Mouse (Mus musculus): ENCODE measurements at regions not wholly inside any gene's neighbourhood (a gene's known extent, or its start where the extent isn't known, plus 50 kb on each side); places are given as distances from the start of the nearest gene placed in this dataset.

DNA sequence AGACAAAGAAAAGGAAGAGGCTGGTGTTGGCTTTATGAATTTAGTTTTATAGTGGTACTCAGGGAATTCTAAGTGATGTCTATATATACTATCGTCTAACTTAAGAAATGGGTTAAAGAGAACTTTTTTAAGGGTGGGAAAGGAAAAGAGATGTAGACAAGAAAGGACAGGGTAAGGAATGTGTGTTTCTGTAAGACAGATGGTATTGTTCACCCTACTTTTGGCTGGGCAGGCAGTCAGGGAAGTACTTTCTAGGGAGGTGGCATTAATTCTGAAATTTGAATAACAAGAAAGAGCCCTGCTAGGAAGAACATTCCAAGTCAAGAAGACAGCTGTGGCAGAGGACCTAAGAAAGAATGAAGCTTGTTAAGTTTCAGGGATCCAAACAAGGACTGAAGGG is 263.0 kb downstream of the Pik3r1 start:
- no peak for DNase-seq

DNA sequence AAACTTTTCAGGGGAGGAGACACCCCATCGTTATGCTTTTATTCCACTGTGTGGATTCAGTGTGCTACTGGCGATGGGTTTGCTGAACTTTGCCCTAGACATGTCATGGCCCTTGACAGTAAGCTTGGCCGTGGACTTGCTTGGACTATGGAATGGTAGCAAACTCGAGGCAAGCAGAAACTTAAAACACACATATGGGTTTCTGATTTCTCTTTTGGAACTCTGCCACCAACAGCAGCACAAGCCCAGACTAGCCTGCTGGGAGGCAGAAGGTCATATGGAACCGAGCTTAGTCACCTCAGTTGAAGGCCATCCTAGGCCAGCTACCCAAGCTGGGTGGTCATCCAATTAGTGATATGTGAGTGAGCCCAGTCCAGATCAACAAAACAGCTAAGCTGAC is 263.8 kb downstream of the Pik3r1 start:
- no peak for DNase-seq

GRCm38 (mm10) chr13:101501845-101502284 is 266.2 kb downstream of the Pik3r1 start:
- DNase-seq = no peak

DNA sequence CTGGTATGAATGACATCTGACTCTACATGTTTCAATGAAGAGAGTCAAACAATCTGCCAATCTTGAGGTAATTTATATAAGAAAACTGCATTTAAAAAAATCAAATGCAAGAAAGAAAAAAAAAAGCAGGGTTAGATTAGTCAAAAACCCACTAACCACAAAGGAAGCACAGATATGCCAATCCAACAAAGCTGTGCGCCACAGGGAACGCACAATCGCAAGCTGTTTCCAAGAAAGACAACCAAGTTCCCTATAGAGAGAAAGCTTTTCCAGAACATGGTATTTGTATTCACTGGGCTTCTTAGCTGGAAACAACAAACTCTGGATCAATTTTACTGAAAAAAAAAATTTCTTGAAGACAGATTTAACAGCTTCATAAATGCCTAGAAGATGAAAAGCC is 267.0 kb downstream of the Pik3r1 start:
- DNase-seq = no peak

- DNase-seq = no peak
These were observed 276.2 kb downstream of the Pik3r1 start for GRCm38 (mm10) chr13:101491835-101492234.

- no peak for DNase-seq
These were observed 277.1 kb downstream of the Pik3r1 start for GRCm38 (mm10) chr13:101490961-101491360.

- no peak for DNase-seq
These were observed 280.4 kb downstream of the Pik3r1 start for GRCm38 (mm10) chr13:101487621-101488020.

GRCm38 (mm10) chr13:101485823-101486222 is 282.2 kb downstream of the Pik3r1 start:
- DNase-seq = no peak

DNA sequence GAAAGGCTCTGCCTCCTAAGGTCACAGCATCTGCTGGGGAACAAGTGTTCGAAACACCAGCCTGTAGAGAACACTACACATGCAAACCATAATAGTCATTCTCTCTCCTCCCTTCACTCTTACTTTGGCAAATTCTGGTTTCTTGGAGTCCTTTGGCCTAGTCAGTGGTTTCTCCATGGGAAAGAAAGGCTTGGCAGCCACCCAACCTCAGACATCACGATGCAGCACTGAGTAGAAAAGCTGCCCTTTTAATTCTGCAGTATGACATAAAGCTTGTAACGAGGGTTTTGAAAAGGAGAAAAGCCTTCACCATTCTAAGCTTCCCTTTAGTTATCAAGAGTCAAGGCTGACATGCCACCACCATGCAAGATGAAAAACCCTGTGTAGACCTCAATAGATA is 284.2 kb downstream of the Pik3r1 start:
- DNase-seq = no peak

DNA sequence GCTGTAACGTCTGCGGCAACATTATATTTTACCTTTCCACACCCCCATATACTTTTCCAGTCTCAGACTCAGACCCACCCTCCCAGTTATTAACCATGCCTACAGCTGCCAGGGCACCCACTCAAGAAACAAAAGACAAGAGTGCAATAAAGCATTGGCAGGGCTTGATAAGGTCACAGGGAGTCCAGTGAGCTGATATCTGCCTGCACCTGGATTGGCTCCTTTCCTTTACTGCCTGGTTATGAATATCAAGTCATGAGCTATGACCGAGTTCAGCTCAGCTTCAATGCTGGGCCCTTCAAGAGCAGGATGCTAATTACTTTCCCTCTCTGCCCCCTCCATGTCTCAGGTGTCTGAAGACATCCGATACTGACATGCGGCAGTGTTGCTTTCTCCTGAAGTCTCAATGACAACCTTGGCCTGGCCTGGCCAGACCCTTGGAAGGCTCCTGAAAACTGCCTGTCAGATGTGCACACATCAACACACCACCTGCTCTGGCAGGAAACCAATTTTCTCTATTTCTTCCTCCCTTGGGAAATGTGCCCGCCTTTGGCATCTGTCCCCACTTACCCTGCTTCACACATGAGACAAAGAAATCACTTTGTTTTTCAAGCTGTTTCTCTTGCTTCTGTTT is 286.3 kb downstream of the Pik3r1 start:
- DNase-seq = no peak

- DNase-seq = no peak
These were observed 288.7 kb downstream of the Pik3r1 start for GRCm38 (mm10) chr13:101479297-101479652.

DNA sequence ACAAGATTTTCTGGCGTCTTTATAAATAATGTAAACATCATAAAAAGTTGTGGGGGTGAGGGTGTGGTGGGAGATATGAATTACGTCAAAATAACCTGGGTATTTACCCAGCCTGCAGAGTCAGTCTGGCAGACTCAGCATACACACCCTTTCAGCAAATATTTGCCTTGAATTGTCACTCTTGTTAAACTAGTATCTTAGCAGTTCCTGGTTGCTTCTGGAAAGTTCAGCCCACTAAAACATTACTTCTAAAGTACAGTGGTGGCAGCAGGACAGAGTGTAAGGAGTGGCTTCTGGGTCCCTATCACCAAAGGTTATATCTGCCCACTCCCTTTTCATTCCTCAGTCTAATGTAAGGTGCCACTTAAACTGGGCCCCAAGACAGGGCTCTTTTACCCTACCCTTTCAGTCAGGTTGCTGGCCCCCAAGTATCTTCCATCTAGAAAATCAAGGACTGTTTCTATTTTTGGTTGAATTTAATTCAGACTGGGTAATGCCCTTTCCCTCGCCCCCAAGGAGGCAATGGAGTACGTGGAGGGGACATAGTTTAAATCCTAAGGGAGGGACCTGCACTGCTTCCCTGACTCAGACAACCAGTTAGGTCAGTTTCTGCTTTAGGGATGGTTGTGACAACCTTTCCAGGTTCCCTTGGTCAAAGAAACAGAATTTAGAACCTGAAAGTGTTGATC is 289.3 kb downstream of the Pik3r1 start:
- DNase-seq = no peak

DNA sequence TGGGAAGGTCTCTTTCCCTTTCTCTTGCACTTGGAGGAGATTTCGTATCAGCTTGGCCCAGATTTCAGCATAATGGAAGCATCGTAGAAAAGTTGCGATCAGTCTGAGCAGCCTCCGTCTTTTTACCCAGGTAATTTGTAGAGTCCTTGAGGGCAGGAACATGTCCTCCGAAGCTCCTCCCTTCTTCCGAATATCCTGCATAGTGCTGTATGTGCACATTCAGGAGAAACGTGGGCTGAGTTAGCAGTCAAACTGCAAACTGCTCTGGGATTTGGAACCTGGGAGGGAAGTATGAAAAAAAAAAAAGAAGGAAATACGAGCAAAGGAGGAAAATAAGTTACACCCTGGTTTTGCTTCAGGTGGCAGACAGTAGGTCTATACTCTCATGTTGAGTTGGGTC is 294.7 kb downstream of the Pik3r1 start:
- no peak for DNase-seq

DNA sequence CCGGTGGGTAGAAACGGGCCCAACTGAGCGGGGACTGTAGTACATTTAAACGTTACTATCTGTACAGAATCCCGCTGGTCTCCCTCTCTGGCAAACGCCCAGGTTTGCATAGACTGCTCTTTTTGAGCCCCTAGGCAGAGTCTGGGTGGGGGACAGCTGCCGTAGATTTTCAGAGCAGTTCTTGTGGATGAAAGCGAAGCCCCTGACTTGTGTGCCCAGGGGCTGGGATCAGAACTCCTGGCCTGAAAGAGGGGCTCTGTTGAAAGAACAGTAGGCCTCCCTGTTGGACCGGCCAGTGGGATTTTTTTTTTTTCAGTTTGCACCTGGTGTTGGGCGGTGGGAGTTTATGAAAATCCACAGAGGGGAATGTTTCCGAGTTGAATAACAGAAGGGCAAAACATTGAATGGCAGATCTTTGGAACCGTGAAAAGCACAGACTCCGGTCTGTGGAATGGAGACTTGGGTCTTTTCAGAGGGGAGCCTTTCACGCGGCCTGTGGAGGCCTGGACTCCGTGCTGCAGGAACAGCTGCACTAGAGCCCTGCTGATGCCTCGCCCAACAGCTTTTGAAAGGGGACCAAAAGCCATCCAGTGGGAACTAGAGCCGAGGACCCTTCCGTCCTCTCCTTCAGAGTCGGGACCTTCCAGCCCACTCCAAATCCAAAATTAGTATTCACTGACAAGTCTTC is 297.3 kb downstream of the Pik3r1 start:
- DNase-seq = no peak

DNA sequence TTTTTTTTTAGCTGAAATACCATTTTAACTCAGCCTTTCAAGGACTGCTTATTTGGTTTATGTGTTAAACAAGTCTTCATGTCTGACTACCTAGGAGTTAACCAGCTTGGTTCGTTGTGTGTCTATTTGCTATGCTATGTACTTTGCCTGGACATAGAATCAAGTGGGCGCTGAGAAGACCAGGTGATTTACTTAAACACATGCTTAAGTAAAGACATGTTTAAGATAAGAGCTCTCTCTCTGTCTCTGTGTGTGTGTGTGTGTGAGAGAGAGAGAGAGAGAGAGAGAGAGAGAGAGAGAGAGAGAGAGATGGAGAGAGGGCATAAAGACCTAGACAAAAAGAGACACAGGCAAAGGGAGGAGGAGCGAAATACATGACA is 302.3 kb downstream of the Pik3r1 start:
- no peak for DNase-seq

- DNase-seq = no peak
These were observed 302.9 kb downstream of the Pik3r1 start for GRCm38 (mm10) chr13:101464928-101465747.

GRCm38 (mm10) chr13:101456926-101457325 is 311.1 kb downstream of the Pik3r1 start:
- no peak for DNase-seq

DNA sequence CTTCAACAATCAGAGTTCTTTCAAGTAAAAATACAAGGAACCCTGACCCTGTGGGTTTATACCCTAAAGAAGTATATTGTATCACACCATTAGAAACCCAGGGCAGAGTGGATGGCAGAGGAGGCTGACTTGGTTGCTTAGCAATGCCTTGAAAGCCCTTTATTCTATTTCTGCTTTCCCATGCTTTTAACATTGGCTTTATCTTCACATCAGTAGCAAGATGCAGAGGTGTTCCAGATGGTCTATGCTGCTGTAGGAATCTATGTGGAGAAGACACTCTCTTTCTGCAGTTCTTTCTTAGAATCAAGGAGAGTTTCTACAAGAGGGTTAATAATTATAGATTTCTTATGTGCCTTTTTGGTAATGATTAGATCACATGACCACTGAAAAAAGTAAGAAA is 313.7 kb downstream of the Pik3r1 start:
- DNase-seq = no peak

DNA sequence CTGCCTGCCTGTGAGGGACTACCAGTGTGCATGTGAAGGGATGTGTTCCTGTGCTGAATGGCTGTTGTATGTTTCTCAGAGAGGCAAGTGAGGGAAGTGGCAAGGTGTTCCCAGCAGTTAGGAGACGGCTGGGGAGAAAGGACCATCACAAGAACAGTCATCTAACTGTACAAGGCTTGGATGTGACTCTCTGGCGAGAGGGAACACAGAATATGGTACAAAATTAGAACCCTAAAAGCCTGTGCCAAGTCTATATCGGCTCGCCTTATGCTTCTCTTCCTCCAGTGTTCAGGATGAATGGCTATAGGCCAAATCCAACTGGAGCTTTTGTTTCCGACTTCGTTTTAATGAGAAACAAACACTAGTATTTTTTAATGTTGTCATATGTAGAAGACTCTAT is 317.5 kb downstream of the Pik3r1 start:
- DNase-seq = no peak

DNA sequence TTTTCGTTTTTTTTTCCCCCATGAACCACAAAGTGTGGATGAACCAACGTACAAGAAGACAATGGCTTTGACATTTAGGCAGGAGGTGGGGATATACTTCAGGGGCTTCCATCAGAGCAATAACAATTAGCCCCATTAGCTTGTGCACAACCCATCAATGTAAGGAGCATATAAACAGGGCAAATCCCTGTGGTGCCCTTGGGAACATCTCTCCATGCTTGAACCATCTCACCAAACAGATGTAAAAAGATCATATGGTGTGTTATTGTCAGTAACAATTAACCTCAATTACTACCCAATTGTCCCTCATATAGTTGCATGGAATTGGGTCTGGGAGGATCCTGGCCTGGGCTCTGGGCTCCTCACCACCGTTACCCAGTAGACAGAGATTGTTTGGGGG is 328.5 kb downstream of the Pik3r1 start:
- DNase-seq = no peak

GRCm38 (mm10) chr13:101439041-101439440 is 329.0 kb downstream of the Pik3r1 start:
- DNase-seq = peak; percentile 25

- DNase-seq = no peak
These were observed 334.9 kb downstream of the Pik3r1 start for GRCm38 (mm10) chr13:101433162-101433561.
